Mouse (Mus musculus) hindbrain, postnatal 0 days (tissue): ENCODE measurements around the gene Lin28a. TPM values are rescaled to one million over a fixed set of nuclear protein-coding genes. Genes with fewer than 3 reads are reported as not detected.

Source experiments
- ATAC-seq: fragments of 200-750 bp; cut with Nextera tagmentation; 2 replicates; pipeline ENCODE4 v1.8.0; 2017; ENCODE audit warnings: mild to moderate bottlenecking, moderate TSS enrichment, moderate library complexity
- DNase-seq: peaks from one replicate; pipeline ENCODE4 v3.0.0-alpha.2; 2015; ENCODE audit warnings: low spot score
- H3K27ac ChIP-seq: fragments of 300-500 bp; sonication (generic); 2 replicates; pipeline ENCODE4 v1.5.1; 2014; ENCODE audit warnings: mild to moderate bottlenecking
- H3K27me3 ChIP-seq: fragments of 300-500 bp; sonication (generic); 2 replicates; pipeline ENCODE4 v1.6.1; 2014; ENCODE audit warnings: low read length, mixed read lengths; ENCODE audit not compliant: insufficient read depth
- H3K36me3 ChIP-seq: fragments of 300-500 bp; sonication (generic); 2 replicates; pipeline ENCODE4 v1.6.1; 2014; ENCODE audit warnings: low read length, mixed read lengths; ENCODE audit not compliant: insufficient read depth
- H3K4me1 ChIP-seq: fragments of 300-500 bp; sonication (generic); 2 replicates; pipeline ENCODE4 v1.6.1; 2014; ENCODE audit warnings: antibody characterized with exemption, low read length, mixed read lengths; ENCODE audit not compliant: insufficient read depth
- H3K4me2 ChIP-seq: fragments of 300-500 bp; sonication (generic); 2 replicates; pipeline ENCODE4 v1.6.1; 2014; ENCODE audit warnings: low read depth, mild to moderate bottlenecking, low read length, moderate library complexity, mixed read lengths
- H3K4me3 ChIP-seq: fragments of 300-500 bp; sonication (generic); 2 replicates; pipeline ENCODE4 v1.5.1; 2014; ENCODE audit warnings: low read length
- H3K9ac ChIP-seq: fragments of 300-500 bp; sonication (generic); replicated peaks from 2 replicates; pipeline ENCODE4 v1.6.1; 2014; ENCODE audit warnings: mild to moderate bottlenecking, low read length, moderate library complexity, mixed read lengths
- H3K9me3 ChIP-seq: fragments of 300-500 bp; sonication (generic); 2 replicates; pipeline ENCODE4 v1.6.1; 2016; ENCODE audit warnings: low read length, mixed read lengths
- CTCF ChIP-seq: IDR thresholded peaks from 2 replicates; pipeline ENCODE4 v1.5.1; 2016; ENCODE audit warnings: antibody characterized with exemption, control low read depth, low read depth
- WGBS: fragments of 180-500 bp; shearing (Covaris S2); extraction: QIAGEN DNeasy Blood & Tissue Kit; methylation state at CpG from one replicate; pipeline ENCODE4 v1.1.7; 2014; 5-methylcytosine and 5-hydroxymethylcytosine counted together
- polyA plus RNA-seq: library from polyadenylated mRNA; unstranded; fragments of >200 nt; fragmentation: Nextera tagmentation; extraction: Ambion mirVana; gene quantifications from 2 replicates; pipeline ENCODE4 v1.2.1, GENCODE M21; 2015
- total RNA-seq: library from RNA; depleted of rRNA; stranded (reverse); fragments of >200 nt; gene quantifications from 2 replicates; pipeline ENCODE4 v1.2.3, GENCODE M21; 2014

Gene Lin28a
- total and polyA plus RNA-seq, 2 experiments from 2014 or later = not detected

- DNase-seq = no peak
Observed at GRCm38 (mm10) chr4:134061166-134061830, 42.7 kb upstream of the Lin28a start.

GRCm38 (mm10) chr4:134060135-134060865 is 41.7 kb upstream of the Lin28a start, which contains the start of gene Crybg2:
Gene Crybg2, plus strand, starts transcription at chr4:134060815.
- no peak for DNase-seq
- H3K4me2 ChIP-seq = no peak within 1 kb of the TSS
- no peak for TF ChIP-seq CTCF
- no peak within 1 kb of the TSS for H3K4me3 ChIP-seq
- 53% methylated on average over 28 of the region's 28 CpGs for WGBS
- no peak within 1 kb of the TSS for H3K27ac ChIP-seq
- no peak for ATAC-seq
- H3K9ac ChIP-seq = no peak within 1 kb of the TSS
- H3K4me1 ChIP-seq = no peaks in the 10 kb centered on the region
- H3K27me3 ChIP-seq = no peaks in the 10 kb centered on the region
- H3K9me3 ChIP-seq = no peaks in the 10 kb centered on the region
- H3K36me3 ChIP-seq = no peaks in the 10 kb centered on the region

More at GRCm38 (mm10) chr4:134061166-134061830, 42.7 kb upstream of the Lin28a start:
- H3K4me1 ChIP-seq = no peaks in the 10 kb centered on the region
- no peak for TF ChIP-seq CTCF
- H3K9ac ChIP-seq = no peak overlapping the region
- 61% methylated on average over 18 of the region's 18 CpGs for WGBS
- no peak overlapping the region for H3K4me2 ChIP-seq
- no peak overlapping the region for H3K4me3 ChIP-seq
- ATAC-seq = no peak
- no peaks in the 10 kb centered on the region for H3K27me3 ChIP-seq
- no peaks in the 10 kb centered on the region for H3K36me3 ChIP-seq
- no peak overlapping the region for H3K27ac ChIP-seq
- H3K9me3 ChIP-seq = no peaks in the 10 kb centered on the region

GRCm38 (mm10) chr4:134058908-134059307 is 40.3 kb upstream of the Lin28a start:
- Histone ChIP-seq H3K4me1 (no peaks in the 10 kb centered on the region), H3K27me3 (no peaks in the 10 kb centered on the region), H3K4me3 (no peak overlapping the region), H3K9me3 (no peaks in the 10 kb centered on the region), H3K9ac (no peak overlapping the region), H3K27ac (no peak overlapping the region), H3K4me2 (no peak overlapping the region), H3K36me3 (no peaks in the 10 kb centered on the region)
- TF ChIP-seq CTCF = no peak
- ATAC-seq = no peak
- WGBS = 86% methylated on average over 6 of the region's 6 CpGs
- no peak for DNase-seq

GRCm38 (mm10) chr4:134058166-134058715 is 39.6 kb upstream of the Lin28a start:
- H3K27me3 ChIP-seq = no peaks in the 10 kb centered on the region
- no peak for TF ChIP-seq CTCF
- DNase-seq (peak; percentile 18), ATAC-seq (no peak)
- H3K36me3 ChIP-seq = no peaks in the 10 kb centered on the region
- H3K27ac ChIP-seq = no peak overlapping the region
- WGBS = 29% methylated on average over 14 of the region's 14 CpGs
- no peak overlapping the region for H3K9ac ChIP-seq
- H3K4me1 ChIP-seq = no peaks in the 10 kb centered on the region
- no peak overlapping the region for H3K4me2 ChIP-seq
- H3K4me3 ChIP-seq = no peak overlapping the region
- no peaks in the 10 kb centered on the region for H3K9me3 ChIP-seq

- H3K4me3 ChIP-seq = no peak within 1 kb of the TSS
- no peak within 1 kb of the TSS for H3K9ac ChIP-seq
- H3K4me2 ChIP-seq = no peak within 1 kb of the TSS
- H3K27me3 ChIP-seq = no peaks in the 10 kb centered on the region
- H3K9me3 ChIP-seq = no peaks in the 10 kb centered on the region
- TF ChIP-seq CTCF = no peak
- no peaks in the 10 kb centered on the region for H3K36me3 ChIP-seq
- no peak within 1 kb of the TSS for H3K27ac ChIP-seq
- DNase-seq (no peak), ATAC-seq (no peak)
- WGBS = 87% methylated on average over 3 of the region's 3 CpGs
- H3K4me1 ChIP-seq = peaks cover 6% of the 10 kb centered on the region
Observed at GRCm38 (mm10) chr4:134053538-134053937, 34.9 kb upstream of the Lin28a start, which contains the start of gene Zfp683. Gene Zfp683, plus strand, starts transcription at chr4:134053838.

- DNase-seq = peak; percentile 87
- H3K36me3 ChIP-seq = no peaks in the 10 kb centered on the region
- H3K9me3 ChIP-seq = no peaks in the 10 kb centered on the region
- H3K9ac ChIP-seq = no peak overlapping the region
- peaks cover 6% of the 10 kb centered on the region for H3K4me1 ChIP-seq
- 20% methylated on average over 8 of the region's 8 CpGs for WGBS
- ATAC-seq = no peak
- H3K4me2 ChIP-seq = no peak overlapping the region
- H3K4me3 ChIP-seq = no peak overlapping the region
- H3K27me3 ChIP-seq = no peaks in the 10 kb centered on the region
- TF ChIP-seq CTCF = no peak
- no peak overlapping the region for H3K27ac ChIP-seq
Observed at GRCm38 (mm10) chr4:134052560-134052959, 33.9 kb upstream of the Lin28a start.
